Mouse (Mus musculus): ENCODE data around the gene Tmem206. TPM values are rescaled to one million over a fixed set of nuclear protein-coding genes. Genes with fewer than 3 reads are reported as not detected.

Tmem206 gene
- polyA plus RNA-seq, 1 experiment, result 10.1 TPM

DNA sequence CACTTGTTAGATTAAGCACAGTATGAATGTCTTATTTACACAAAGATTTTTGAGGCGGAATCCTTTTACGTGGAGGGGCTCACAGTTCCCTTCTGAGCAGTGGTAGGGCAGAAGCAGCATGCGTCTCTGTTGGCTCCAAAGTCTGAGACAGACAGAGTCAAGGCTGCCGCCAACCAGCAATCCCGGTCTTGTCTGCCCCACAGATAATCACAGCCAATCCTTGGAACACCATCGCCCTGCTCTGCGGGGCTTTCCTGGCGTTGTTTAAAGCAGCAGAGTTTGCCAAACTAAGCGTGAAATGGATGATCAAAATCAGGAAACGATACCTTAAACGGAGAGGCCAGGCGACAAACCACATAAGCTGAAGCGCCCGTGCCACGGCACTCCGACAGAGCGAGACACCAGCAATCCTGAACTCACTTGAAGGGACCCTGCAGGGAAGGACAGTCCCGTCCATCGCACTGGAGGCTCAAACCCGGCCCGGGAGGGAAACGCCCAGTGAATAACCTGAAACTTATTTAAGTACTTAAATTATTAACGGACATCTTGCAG is 23.9 kb downstream of the Tmem206 start:
- Histone ChIP-seq H3K27ac (ENCODE audit: insufficient read depth, low read length) (no peak overlapping the region), H3K36me3 (ENCODE audit: control insufficient read depth, insufficient read depth, low read length, poor library complexity, severe bottlenecking) (peaks cover 17% of the 10 kb centered on the region), H3K4me3 (ENCODE audit: low read depth, low read length) (no peak overlapping the region), H3K9ac (ENCODE audit: low read depth, poor library complexity, severe bottlenecking) (no peak overlapping the region), H3K4me1 (ENCODE audit: control insufficient read depth, insufficient read depth, low read length) (no peaks in the 10 kb centered on the region), H3K9me3 (replicated peaks; ENCODE audit: control insufficient read depth, insufficient read depth, low read length, poor library complexity, severe bottlenecking) (no peaks in the 10 kb centered on the region), H3K27me3 (ENCODE audit: control insufficient read depth, insufficient read depth, low read length, poor library complexity, severe bottlenecking) (no peaks in the 10 kb centered on the region)
- TF ChIP-seq POLR2A (IDR thresholded peaks at IDR 0.05; ENCODE audit: insufficient read depth, low read length), result no peak
- no peak for TF ChIP-seq EP300 (IDR thresholded peaks at IDR 0.05; ENCODE audit: insufficient read depth, low read depth, low read length)
- TF ChIP-seq CTCF (IDR thresholded peaks at IDR 0.05; ENCODE audit: low read depth, low read length), result no peak

DNA sequence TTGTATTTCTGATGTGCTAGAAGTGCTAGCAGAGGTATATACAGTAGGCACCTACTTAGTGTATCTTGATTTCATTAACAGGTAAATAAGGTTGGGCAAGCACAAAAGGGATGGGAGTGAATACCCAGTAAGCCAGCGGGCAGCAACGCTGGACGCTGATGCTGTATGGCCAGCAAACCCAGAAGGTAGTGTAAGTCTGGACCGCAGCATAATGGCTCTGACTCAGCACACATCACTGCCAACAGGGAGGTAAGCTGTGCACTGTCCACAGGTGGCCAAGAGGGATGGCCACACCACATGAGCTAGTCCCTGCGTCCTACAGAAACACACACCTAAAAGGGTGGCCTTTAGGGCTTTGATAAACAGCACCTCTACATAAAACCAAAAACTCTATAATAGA is 24.6 kb downstream of the Tmem206 start:
- Histone ChIP-seq H3K4me3 (ENCODE audit: low read depth, low read length) (no peak overlapping the region), H3K27me3 (ENCODE audit: control insufficient read depth, insufficient read depth, low read length, poor library complexity, severe bottlenecking) (no peaks in the 10 kb centered on the region), H3K4me1 (ENCODE audit: control insufficient read depth, insufficient read depth, low read length) (no peaks in the 10 kb centered on the region), H3K36me3 (ENCODE audit: control insufficient read depth, insufficient read depth, low read length, poor library complexity, severe bottlenecking) (peaks cover 25% of the 10 kb centered on the region), H3K9me3 (replicated peaks; ENCODE audit: control insufficient read depth, insufficient read depth, low read length, poor library complexity, severe bottlenecking) (no peaks in the 10 kb centered on the region), H3K9ac (ENCODE audit: low read depth, poor library complexity, severe bottlenecking) (no peak overlapping the region), H3K27ac (ENCODE audit: insufficient read depth, low read length) (no peak overlapping the region)
- no peak for TF ChIP-seq CTCF (IDR thresholded peaks at IDR 0.05; ENCODE audit: low read depth, low read length)

DNA sequence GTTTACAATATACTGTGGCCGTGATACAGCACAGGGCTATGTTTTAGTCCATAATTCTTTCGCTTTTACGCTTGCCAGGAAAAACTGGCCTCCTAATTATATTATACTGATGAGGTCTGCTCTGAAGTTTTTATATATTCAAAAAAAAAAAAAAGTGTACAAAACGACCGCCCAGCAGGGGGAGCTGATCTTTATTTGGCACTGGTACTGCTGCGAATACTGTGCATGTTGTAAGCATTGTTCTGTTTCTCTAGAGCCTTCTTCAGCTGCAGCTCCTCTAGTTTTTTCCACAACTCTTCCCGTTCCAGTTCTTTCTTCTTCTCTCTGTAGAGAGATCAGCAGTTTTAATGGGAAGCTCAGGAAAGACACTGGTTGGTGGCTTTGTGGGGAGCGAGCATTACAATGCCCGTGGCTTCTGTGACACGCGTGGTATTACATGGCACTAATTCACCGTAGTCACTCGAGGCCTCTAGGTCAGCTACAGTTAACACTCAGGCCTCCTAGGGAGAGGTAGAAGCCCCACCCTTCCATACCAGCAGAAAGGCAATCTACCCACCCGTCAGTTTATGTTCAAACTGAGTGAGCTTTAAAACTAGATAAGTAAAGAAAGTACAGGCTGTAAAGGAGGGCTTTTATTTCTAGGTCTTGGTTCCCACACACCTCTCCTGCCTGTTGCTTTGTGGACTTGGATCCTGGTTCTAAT is 27.2 kb downstream of the Tmem206 start:
- no peak overlapping the region for H3K9ac ChIP-seq (ENCODE audit: low read depth, poor library complexity, severe bottlenecking)
- no peaks in the 10 kb centered on the region for H3K4me1 ChIP-seq (ENCODE audit: control insufficient read depth, insufficient read depth, low read length)
- TF ChIP-seq EP300 (IDR thresholded peaks at IDR 0.05; ENCODE audit: insufficient read depth, low read depth, low read length) (no peak), CTCF (IDR thresholded peaks at IDR 0.05; ENCODE audit: low read depth, low read length) (no peak), POLR2A (IDR thresholded peaks at IDR 0.05; ENCODE audit: insufficient read depth, low read length) (no peak)
- no peaks in the 10 kb centered on the region for H3K9me3 ChIP-seq (replicated peaks; ENCODE audit: control insufficient read depth, insufficient read depth, low read length, poor library complexity, severe bottlenecking)
- no peak overlapping the region for H3K4me3 ChIP-seq (ENCODE audit: low read depth, low read length)
- H3K27me3 ChIP-seq (ENCODE audit: control insufficient read depth, insufficient read depth, low read length, poor library complexity, severe bottlenecking), result no peaks in the 10 kb centered on the region
- H3K27ac ChIP-seq (ENCODE audit: insufficient read depth, low read length), result no peak overlapping the region
- peaks cover 26% of the 10 kb centered on the region for H3K36me3 ChIP-seq (ENCODE audit: control insufficient read depth, insufficient read depth, low read length, poor library complexity, severe bottlenecking)

DNA sequence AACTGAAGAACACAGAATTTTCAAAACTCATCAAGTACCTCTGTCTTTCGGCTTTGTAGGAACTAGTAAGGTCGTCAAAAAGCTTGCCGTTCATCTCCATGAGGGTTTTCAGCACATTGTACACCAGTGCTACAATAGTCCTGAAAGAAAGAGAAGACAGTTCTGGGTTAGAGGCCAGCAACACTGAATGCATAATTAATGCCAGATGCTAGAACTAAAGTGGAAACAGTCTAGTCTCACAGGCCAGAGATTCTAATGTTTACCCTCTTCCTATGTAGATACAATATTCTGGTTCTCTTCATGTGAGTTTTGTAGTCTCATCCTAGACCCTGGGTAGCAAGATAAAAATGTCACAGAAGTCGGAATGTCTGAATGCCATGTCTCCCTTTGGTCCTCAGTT is 28.1 kb downstream of the Tmem206 start:
- H3K9ac ChIP-seq (ENCODE audit: low read depth, poor library complexity, severe bottlenecking), result no peak overlapping the region
- no peak overlapping the region for H3K4me3 ChIP-seq (ENCODE audit: low read depth, low read length)
- no peaks in the 10 kb centered on the region for H3K9me3 ChIP-seq (replicated peaks; ENCODE audit: control insufficient read depth, insufficient read depth, low read length, poor library complexity, severe bottlenecking)
- no peak overlapping the region for H3K27ac ChIP-seq (ENCODE audit: insufficient read depth, low read length)
- TF ChIP-seq EP300 (IDR thresholded peaks at IDR 0.05; ENCODE audit: insufficient read depth, low read depth, low read length), result no peak
- H3K27me3 ChIP-seq (ENCODE audit: control insufficient read depth, insufficient read depth, low read length, poor library complexity, severe bottlenecking), result no peaks in the 10 kb centered on the region
- H3K4me1 ChIP-seq (ENCODE audit: control insufficient read depth, insufficient read depth, low read length), result no peaks in the 10 kb centered on the region
- peaks cover 27% of the 10 kb centered on the region for H3K36me3 ChIP-seq (ENCODE audit: control insufficient read depth, insufficient read depth, low read length, poor library complexity, severe bottlenecking)

DNA sequence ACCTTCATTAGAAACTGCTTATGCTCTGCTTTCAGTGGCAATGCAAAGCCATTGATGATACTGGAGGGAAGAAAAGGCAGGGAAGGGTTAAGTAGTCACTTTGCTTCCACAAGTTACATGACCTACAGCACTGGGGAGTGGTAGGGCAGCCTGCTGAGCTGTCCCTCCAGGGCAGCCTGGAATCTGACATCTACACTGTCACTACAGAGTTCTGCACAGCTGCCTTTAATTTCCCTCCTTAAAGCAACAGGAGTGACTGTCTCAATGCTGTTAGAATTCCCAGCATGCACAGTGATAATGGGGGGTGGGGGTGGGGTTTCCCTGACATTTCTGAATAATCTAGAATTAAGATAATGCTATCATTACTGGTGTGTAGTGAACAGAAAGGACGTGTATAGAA is 31.2 kb downstream of the Tmem206 start:
- no peaks in the 10 kb centered on the region for H3K9me3 ChIP-seq (replicated peaks; ENCODE audit: control insufficient read depth, insufficient read depth, low read length, poor library complexity, severe bottlenecking)
- no peaks in the 10 kb centered on the region for H3K4me1 ChIP-seq (ENCODE audit: control insufficient read depth, insufficient read depth, low read length)
- peaks cover 40% of the 10 kb centered on the region for H3K36me3 ChIP-seq (ENCODE audit: control insufficient read depth, insufficient read depth, low read length, poor library complexity, severe bottlenecking)
- no peak overlapping the region for H3K27ac ChIP-seq (ENCODE audit: insufficient read depth, low read length)
- no peak overlapping the region for H3K9ac ChIP-seq (ENCODE audit: low read depth, poor library complexity, severe bottlenecking)
- H3K4me3 ChIP-seq (ENCODE audit: low read depth, low read length), result no peak overlapping the region
- TF ChIP-seq POLR2A (IDR thresholded peaks at IDR 0.05; ENCODE audit: insufficient read depth, low read length) (no peak), CTCF (IDR thresholded peaks at IDR 0.05; ENCODE audit: low read depth, low read length) (no peak), EP300 (IDR thresholded peaks at IDR 0.05; ENCODE audit: insufficient read depth, low read depth, low read length) (no peak)
- H3K27me3 ChIP-seq (ENCODE audit: control insufficient read depth, insufficient read depth, low read length, poor library complexity, severe bottlenecking), result no peaks in the 10 kb centered on the region

DNA sequence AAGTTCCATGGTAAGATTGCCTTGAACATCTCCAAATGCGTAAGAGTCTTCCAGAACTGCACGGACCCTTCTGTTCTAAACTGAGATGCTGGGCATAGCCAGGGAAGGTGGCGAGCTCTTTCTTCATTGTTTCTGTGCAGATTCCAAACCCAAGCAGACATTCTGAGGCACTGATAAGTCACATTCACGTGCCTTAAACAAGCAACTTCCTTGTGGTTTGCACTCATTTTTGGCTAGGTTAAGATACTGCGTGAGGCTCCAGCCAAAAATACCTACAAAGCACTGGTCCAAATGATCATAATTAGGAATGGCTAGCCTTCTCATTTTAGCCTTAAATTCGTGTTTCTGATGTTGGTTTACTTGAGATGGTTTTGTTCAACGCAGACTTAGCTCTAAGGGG is 33.8 kb downstream of the Tmem206 start:
- no peak for TF ChIP-seq POLR2A (IDR thresholded peaks at IDR 0.05; ENCODE audit: insufficient read depth, low read length)
- TF ChIP-seq CTCF (IDR thresholded peaks at IDR 0.05; ENCODE audit: low read depth, low read length), result no peak
- TF ChIP-seq EP300 (IDR thresholded peaks at IDR 0.05; ENCODE audit: insufficient read depth, low read depth, low read length), result no peak
- H3K36me3 ChIP-seq (ENCODE audit: control insufficient read depth, insufficient read depth, low read length, poor library complexity, severe bottlenecking), result peaks cover 32% of the 10 kb centered on the region
- no peak overlapping the region for H3K9ac ChIP-seq (ENCODE audit: low read depth, poor library complexity, severe bottlenecking)

More for the DNA sequence above, 33.8 kb downstream of the Tmem206 start:
- H3K4me3 ChIP-seq (ENCODE audit: low read depth, low read length), result no peak overlapping the region
- no peak overlapping the region for H3K27ac ChIP-seq (ENCODE audit: insufficient read depth, low read length)
- no peaks in the 10 kb centered on the region for H3K27me3 ChIP-seq (ENCODE audit: control insufficient read depth, insufficient read depth, low read length, poor library complexity, severe bottlenecking)
- no peaks in the 10 kb centered on the region for H3K4me1 ChIP-seq (ENCODE audit: control insufficient read depth, insufficient read depth, low read length)
- H3K9me3 ChIP-seq (replicated peaks; ENCODE audit: control insufficient read depth, insufficient read depth, low read length, poor library complexity, severe bottlenecking), result no peaks in the 10 kb centered on the region

Data from ES-Bruce4 (cell line).